Mouse (Mus musculus) kidney, adult 2 months (tissue): Measurements from ENCODE around the gene Ripor2.

Experiments used
- CTCF ChIP-seq: fragments of 200-500 bp; conservative IDR thresholded peaks from 2 replicates; pipeline ENCODE4 v1.5.1; 2011; ENCODE audit warnings: low read depth, mild to moderate bottlenecking, control low read depth, low read length, moderate library complexity, mixed read lengths; ENCODE audit not compliant: insufficient read depth, insufficient read length
- POLR2A ChIP-seq: fragments of 200-500 bp; IDR thresholded peaks from one replicate; pipeline ENCODE4 v1.6.1; 2011; ENCODE audit warnings: low read depth, low read length, control low read depth

GRCm38 (mm10) chr13:24702128-24702527 lies 120.1 kb downstream of the Ripor2 start:
- TF ChIP-seq CTCF (no peak), POLR2A (no peak)
